Mouse (Mus musculus): ENCODE data around the gene Hist1h2bf. TPM values are rescaled to one million over a fixed set of nuclear protein-coding genes. Genes with fewer than 3 reads are reported as not detected.
"Not testable (repeated sequence)": the region's sequence is repeated elsewhere in the genome, so short reads cannot be mapped to it uniquely, and the experiment has no call there.

The Hist1h2bf gene
- polyA plus RNA-seq, 2 experiments from 2014 or later = 0.83 TPM; not detected in 1

DNA sequence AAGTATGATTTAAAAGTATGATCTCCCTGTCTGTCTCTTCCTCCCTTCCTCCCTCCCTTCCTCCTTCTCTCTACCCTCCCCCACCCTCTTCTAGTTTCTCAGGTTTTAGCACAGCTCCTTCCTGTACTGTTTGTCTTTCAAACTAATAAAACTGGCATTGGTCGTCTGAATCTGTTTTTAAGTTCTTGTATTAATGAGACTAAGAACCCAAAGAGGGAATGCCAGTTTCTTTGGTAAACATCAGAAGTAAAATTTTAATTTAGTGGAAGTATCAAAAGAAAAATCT is 12.9 kb upstream of the Hist1h2bf start:
- no peak for ATAC-seq

DNA sequence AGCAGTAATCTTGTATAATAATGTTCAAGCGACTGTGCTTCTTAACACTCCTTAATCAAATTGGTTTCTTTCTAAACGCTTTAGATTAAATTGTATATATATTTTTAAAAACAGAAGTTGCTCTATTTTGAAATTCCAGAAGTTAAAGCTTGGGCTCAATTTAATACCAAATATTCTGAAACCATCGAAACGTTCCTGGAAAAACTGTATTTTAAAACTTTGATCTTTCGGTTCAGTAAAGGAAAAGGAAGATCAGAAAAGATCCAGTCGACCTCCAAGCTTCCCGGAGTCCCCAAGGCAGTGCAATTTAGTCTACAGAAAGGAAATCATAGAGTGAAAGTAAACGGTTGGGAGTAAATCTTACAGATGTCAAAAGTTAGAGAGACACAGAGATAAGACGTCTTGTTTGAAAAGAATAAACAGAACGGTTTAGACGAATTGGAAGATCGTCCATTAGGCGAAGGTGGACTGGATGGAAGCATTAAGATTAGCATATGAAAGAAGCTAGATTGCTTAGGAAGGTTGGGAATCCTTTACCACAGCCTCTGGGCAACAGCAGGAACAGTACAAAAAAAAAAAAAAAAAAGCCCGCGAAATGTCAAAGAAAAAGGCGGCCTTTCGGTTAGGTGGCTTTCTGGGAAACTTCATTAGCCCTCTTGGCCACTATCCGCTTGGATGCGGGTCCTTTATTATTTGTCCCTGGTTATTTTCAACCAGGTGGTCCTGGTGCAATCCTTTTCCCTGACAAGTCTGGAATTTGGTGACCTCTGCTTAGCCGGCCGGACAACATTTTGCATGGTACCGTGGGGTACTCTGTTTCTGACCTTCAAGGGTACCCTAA is 12.3 kb upstream of the Hist1h2bf start:
- no peak for ATAC-seq

DNA sequence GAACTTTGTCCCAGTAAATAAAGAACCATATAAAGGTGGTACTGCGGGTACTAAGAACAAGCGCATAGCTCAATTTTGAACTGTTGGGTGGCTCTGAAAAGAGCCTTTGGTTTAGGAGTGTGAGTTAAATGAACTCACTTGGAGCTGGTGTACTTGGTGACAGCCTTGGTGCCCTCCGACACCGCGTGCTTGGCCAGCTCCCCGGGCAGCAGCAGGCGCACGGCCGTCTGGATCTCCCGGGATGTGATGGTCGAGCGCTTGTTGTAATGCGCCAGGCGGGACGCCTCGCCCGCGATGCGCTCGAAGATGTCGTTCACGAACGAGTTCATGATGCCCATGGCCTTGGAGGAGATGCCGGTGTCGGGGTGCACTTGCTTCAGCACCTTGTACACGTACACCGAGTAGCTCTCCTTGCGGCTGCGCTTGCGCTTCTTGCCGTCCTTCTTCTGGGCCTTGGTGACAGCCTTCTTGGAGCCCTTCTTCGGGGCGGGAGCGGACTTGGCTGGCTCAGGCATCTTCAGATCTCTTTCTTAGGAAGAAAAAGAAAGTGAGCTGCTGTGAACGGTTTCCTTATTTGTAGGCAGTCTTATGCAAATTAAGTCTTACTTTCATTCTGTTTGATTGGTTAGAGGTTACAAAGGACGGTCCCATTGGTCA is 11.6 kb upstream of the Hist1h2bf start:
- ATAC-seq = peak; percentile 78

DNA sequence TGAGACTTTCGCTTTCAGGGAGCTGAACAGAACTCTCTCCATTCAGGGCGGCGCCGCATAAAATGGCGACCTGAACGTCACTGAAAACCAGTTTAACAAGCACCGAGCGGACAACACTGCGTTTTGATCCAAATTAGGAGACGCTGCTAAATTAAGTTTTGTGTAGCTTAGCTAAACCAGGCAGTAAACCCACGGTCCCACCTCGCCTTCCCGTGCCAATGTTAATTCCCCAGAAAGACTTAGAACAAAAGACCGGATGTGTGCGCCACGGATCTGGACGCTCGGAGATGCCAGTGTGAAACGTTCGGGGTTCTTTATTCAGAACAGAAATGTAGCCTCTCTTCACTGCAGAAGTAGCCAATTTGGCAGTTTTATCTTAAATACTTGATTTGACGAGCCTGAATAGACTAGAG is 11.0 kb upstream of the Hist1h2bf start:
- peak; percentile 37 for ATAC-seq

DNA sequence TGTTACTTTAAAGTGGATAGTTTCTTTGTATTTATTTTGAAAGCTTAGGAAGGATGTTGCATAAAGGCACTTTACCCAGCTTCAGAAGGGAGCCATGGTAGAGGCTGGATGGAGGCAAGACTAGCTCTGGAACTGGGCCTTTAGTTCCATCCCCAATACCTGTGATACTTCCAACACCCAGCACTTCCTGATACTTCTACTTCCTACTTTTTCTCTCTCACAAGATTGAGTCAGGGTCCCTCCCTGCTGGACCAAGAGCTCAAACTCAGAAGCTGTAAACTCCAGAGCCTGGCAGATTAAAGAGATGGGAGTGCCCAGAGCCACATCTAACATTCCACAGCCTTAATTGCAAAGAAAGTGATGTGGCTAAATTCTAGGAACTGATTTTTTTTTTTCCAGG is 10.3 kb upstream of the Hist1h2bf start:
- ATAC-seq = no peak

DNA sequence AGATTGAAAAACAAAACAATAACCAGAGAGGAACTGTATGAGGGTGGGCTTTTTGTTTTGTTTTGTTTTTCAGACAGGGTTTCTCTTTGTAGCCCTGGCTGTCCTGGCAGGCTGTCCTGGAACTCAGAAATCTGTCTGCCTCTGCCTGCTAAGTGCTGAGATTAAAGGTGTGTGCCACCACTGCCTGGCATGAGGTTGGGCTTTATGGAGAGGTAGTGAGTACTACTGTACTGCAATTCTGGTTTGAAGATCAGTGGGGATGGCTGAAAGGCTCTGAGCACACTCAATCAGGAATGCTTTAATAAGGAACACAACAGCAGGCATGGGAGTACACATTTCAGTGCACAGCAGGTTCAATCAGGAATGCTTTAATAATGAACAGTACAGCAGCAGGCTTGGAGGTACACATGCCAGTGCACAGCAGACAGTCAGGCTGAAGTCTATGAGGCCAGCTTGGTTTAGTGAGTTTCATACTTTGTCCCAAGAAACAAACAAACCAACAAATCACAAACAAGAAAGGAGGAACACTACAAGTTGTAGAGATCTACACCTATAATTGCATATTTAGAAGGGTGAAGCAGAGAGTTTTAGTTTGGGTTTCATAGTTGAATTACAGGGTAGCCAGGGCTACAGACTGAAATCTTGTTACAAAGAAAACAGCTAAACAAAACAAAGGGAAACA is 9.5 kb upstream of the Hist1h2bf start:
- ATAC-seq = no peak

DNA sequence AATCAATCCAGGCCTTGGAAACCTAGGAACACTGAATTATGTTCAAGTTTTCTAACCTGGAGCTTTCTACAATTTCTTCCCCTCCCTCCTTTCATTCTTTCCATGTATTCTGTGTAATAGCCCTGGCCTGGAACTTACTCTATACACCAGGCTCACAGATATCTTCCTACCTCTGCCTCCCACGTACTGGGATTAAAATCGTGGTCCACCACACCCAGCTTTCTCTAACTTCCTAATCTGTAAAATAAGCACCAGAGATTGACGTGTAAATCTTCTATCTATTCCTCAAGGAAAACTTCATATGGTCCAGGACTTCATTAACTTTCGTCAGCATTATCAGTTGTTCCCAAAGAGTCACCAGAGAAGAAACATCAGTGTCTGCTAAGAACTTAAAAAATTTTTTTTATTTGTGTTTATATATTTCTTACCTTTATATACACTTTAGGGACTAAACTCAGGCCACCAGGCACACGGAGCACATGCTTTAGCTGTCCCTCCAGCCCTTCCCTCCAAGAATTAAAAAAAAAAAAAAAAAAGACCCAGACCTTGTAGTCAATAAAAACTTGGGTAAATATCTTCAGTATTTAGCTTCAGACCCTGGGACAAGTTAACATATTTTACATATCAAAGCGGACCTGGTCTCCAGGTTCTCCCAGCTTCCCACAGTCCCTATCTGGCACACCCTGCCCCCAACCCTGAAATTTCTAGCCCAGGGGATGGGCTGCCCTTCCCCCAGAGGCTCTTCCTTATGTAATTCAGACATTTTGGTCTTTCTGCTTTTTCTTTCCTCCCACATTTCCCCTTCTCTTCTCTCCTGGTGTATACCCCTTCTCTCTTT is 8.4 kb upstream of the Hist1h2bf start:
- no peak for ATAC-seq

DNA sequence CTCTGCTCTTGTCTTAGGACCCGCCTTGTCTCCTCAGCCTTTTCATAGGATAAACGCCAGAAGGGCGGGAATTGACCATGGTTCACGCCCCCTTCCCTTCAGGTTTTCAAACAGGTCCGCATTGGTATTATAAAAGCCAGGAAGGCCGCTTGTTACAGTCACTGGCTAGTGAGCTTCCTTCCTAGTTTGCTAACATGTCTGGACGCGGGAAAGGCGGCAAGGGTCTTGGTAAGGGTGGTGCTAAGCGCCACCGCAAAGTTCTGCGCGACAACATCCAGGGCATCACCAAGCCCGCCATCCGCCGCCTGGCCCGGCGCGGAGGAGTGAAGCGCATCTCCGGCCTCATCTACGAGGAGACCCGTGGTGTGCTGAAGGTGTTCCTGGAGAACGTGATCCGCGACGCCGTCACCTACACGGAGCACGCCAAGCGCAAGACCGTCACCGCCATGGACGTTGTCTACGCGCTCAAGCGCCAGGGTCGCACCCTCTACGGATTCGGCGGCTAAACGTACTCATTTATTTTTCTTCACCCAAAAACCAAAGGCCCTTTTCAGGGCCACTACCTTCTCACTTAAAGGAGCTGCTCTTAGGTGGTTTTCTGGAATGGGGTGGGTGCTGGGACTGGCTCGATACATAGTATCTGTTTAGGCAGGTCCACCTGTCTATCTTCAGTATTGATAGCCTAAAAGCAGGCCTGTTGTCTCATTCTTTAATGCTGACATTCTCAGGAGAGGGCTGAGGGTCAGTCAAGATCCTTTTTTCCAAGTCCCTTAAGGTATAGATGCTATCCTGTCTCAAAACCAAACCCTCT is 7.6 kb upstream of the Hist1h2bf start, which contains the start of gene Hist1h4d:
Hist1h4d (plus strand) TSS at position 191 of the 811 bp plus-strand sequence.
- peak; percentile 62 for ATAC-seq

DNA sequence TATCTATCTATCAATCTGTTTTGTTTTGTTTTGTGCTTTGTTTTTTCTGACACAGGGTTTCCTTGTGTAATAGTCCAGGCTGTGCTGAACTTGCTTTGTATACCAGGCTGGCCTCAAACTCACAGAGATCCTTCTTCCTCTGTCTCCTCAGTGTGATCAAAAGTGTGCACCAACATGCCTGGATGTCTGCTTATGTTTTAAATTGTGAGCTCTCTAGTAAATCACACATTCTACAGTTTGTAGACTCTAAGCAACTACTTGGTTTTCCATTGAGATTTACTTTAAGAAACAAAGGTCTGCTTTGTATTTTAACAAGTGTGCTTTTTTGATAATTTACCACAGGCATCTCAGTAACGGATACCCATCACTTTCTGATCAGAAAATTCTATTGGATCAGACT is 3.8 kb upstream of the Hist1h2bf start:
- ATAC-seq = no peak

DNA sequence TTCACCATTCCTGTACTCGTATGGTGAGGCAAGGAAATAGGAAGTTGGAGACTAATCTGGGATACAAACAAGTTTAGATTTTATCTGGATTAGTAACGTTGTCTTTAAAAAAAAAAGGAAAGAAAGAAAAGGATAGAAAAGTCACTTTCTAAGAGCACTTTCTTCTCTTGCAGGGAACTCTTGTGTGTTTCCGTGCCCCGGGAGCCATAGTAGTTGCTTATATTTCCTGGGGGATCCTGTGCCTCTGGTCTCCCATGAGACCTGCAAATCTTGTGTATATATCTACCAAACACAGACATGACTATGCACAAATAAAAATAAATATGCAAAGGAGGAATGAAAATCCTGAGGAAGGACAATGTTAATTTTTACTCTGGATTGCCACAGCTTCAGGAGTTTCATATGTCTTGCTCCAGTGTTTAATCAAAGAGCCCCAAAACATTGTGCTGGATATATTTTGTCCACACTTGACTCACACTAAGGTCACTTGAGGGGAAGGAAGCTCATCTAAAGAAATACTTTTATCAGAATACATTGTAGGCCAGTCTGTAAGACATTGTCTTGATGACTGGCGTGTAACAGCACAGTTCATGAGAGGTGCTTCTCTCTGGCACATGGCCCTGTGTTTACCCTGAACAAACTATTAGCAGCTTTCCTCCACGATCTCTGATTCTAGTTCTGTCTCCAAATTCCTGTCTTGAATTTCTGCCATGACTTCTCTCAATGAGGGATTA is 3.1 kb upstream of the Hist1h2bf start:
- ATAC-seq = no peak

DNA sequence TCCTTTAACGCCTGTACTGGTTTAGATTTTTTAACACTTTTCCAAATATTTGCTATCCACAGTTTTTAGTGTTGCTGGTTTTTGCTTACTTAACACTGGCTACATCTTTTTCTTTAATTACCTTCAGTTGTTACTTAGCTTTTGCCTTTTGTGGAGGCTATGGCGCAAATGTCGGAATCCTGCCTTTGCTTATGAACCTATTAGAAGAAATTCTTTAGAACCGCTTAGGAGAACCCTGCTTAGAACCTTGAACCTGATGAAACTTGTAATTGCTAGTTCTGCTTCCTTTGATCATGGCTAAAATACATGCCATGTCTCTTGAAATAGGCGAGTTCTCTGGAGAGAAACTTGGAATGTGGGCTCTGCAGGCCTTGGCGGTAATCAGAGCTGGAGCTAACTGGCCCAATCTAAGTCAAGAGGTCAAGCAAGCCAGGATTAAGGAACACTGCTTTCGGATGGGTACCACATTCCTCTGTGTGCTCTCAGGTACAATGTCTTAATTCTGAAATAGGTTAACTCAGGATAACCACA is 2.4 kb upstream of the Hist1h2bf start:
- ATAC-seq = no peak

DNA sequence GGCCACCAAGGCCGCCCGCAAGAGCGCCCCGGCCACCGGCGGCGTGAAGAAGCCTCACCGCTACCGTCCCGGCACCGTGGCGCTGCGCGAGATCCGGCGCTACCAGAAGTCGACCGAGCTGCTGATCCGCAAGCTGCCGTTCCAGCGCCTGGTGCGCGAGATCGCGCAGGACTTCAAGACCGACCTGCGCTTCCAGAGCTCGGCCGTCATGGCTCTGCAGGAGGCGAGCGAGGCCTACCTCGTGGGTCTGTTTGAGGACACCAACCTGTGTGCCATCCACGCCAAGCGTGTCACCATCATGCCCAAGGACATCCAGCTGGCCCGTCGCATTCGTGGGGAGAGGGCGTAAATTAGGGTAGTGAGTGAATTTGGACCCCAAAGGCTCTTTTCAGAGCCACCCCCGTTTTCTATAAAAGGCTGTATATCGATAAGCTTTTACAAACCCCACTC is 1.9 kb upstream of the Hist1h2bf start:
- ATAC-seq = not testable (repeated sequence)

DNA sequence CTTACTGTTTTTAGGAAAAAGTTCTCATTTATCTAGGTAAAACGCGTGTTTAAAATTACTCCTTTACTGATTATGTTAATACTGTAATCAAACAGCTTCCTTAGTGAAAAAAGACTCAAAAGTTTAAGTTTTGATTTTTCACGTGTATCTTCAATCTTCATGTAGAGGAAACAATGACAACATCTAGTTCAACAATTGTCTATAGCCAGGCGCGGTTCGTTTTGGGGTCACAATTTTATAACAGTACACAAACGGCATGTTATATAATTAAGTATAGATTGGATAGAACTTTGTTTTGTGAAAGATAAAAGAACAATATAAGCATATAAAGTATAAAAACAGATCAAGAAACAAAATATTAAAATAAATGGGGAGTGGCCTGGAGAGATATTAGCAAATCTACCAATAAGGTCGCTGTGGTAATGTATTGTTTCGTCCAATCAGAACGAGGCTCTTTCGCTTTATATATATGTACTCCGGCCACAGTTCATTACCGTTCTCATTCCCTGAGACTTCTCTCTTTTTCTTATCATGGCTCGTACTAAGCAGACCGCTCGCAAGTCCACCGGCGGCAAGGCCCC is 1.4 kb upstream of the Hist1h2bf start, which contains the start of gene Hist1h3d:
Hist1h3d (plus strand) TSS at position 493 of the 581 bp plus-strand sequence.
- ATAC-seq = peak; percentile 30

DNA sequence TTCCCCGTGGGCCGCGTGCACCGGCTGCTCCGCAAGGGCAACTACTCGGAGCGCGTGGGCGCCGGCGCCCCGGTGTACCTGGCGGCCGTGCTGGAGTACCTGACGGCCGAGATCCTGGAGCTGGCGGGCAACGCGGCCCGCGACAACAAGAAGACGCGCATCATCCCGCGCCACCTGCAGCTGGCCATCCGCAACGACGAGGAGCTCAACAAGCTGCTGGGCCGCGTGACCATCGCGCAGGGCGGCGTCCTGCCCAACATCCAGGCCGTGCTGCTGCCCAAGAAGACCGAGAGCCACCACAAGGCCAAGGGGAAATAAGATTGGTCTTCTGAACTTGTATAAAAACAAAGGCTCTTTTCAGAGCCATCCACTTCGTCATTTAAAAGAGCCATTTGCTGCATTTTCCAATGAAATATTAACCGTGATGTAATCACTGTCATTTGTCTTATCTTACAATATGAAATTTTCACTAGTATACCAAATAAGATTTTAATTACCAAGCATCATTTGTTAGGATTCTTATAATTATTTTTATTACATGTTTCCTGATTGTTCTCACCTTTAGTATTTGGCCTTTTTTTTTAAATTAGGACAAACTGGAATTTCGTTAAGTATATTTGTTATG is 662 bp upstream of the Hist1h2bf start:
- ATAC-seq = not testable (repeated sequence)

DNA sequence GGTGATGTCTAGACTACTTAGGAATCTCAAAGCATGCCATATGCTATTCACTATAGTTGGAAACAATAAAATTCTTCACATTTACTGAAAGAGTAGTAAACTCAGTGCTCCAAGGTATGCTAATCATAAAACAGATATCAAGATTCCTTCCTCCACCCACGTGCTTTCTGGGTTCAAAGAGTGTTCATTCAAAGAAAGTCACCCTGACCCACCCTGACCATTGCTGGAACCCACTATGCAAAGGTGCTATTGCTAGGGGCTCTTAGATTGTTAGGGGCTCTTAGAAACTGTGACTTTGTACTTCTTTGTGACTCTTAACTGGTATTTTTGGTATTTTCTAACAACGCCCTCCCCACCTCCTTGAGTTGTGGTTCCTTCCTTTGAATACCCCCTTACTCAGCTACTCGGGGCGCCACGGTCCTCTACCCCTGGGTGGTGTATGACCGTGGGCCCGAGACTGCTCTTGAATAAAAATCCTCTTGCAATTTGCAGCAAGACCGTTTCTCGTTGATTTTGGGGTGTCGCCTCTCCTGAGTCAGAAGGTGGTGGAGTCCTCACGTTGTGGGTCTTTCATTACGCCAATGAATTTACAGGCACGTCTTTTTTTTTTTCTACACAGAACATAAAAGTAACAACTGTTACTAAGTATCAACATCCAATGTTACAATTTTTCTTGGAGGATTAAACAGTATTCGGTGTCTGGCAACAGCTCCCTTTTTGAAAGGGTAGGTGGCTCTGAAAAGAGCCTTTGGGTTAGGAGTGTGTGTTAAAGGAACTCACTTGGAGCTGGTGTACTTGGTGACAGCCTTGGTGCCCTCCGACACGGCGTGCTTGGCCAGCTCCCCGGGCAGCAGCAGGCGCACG is 730 bp downstream of the Hist1h2bf start:
- not testable (repeated sequence) for ATAC-seq

DNA sequence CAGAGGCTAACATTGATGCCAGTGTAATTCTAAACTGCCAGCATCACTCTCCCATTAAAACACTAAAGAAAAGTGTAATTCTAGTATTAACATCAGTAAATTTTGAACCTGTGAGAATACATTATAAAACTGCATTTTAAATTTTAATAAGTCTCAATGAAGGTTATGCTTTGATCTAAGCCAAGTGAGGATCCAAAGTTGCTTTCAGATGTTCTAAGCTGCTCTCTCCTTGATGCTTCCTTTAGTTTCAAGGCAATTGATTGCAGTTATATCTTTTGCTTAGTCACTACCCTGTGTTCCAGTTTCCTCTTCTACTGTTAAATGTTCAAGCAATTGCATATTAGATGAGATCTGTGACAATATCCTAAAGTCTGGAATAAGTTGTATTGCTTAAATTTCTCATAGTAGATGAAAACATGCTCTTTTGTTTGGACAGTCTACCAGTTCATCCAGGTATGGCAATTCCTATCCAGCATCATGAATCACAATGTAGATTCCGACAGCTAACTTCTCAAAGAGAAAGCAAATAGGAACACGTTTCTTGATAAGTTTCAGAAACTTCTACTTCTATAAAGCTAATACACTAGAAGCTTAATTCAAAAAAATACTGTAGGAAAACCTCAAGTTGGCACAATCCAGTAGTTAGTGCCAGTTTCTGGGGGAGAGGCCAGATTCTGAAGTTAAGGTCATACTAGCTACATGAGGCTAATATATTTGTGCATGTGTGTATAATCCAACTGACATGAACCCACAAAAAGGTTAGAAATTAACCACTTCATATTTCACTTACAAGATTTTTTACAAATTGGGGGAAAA is 1.6 kb downstream of the Hist1h2bf start:
- ATAC-seq = no peak

DNA sequence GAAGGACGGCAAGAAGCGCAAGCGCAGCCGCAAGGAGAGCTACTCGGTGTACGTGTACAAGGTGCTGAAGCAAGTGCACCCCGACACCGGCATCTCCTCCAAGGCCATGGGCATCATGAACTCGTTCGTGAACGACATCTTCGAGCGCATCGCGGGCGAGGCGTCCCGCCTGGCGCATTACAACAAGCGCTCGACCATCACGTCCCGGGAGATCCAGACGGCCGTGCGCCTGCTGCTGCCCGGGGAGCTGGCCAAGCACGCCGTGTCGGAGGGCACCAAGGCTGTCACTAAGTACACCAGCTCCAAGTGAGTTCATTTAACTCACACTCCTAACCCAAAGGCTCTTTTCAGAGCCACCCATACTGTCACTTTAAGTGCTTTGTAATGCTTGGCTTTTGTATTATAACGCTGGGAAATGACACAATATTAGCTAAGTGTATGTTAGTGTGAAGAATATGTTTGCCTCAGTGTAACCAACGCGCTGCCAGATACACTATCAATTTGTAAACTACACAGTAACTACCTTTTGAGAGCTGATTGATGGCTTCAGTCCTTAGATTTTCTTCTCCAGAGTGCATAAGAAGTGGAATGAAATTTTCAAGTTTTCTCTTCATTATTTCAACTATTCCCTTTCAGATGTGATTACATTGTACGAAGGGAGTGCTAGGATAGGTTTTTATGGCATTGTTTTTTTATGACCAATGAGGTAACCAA is 2.3 kb downstream of the Hist1h2bf start:
- not testable (repeated sequence) for ATAC-seq
